Mouse (Mus musculus) spleen, adult 10 weeks (tissue): ENCODE results near the gene Serinc1. TPM values are rescaled to one million over a fixed set of nuclear protein-coding genes. Genes with fewer than 3 reads are reported as not detected.

ENCODE experiments used
- polyA plus RNA-seq: library from polyadenylated mRNA; stranded (reverse); fragments of 350-450 nt; fragmentation: Illumina TruSeq; extraction: RNeasy Lipid Tissue Mini Kit (QIAGEN cat#74804); gene quantifications from one replicate; pipeline ENCODE4 v1.2.3, GENCODE M21; 2015; ENCODE audit warnings: low replicate concordance; ENCODE audit not compliant: insufficient read depth

Gene Serinc1
- 172 TPM for polyA plus RNA-seq

GRCm38 (mm10) chr10:57532218-57533101 is at the start of gene Serinc1:
TSS of gene Serinc1 (minus strand) at chr10:57532530.

GRCm38 (mm10) chr10:57485908-57486541 is 46.3 kb downstream of the Serinc1 start, which contains the start of gene Hsf2:
TSS of gene Hsf2 (plus strand) at chr10:57486385.

Other genes with a start within 250 kb of the Serinc1 start
- 18.4 TPM for gene Hsf2, start 46.1 kb downstream of the Serinc1 start, polyA plus RNA-seq
- gene Pkib, start 99.5 kb upstream of the Serinc1 start, polyA plus RNA-seq, result 56.1 TPM